Mouse (Mus musculus) kidney, adult 2 months (tissue): ENCODE results near the gene Notch4.

ENCODE experiments used
- CTCF ChIP-seq: fragments of 200-500 bp; conservative IDR thresholded peaks from 2 replicates; pipeline ENCODE4 v1.5.1; 2011; ENCODE audit warnings: low read depth, mild to moderate bottlenecking, control low read depth, low read length, moderate library complexity, mixed read lengths; ENCODE audit not compliant: insufficient read depth, insufficient read length
- POLR2A ChIP-seq: fragments of 200-500 bp; IDR thresholded peaks from one replicate; pipeline ENCODE4 v1.6.1; 2011; ENCODE audit warnings: low read depth, low read length, control low read depth

- TF ChIP-seq CTCF: no peak
- no peak for TF ChIP-seq POLR2A
Observed at GRCm38 (mm10) chr17:34572361-34572760, 8.3 kb downstream of the Notch4 start.
